Mouse (Mus musculus) thymus, adult 18-20 months (tissue): ENCODE data around the gene Smim4.

Experiments
- DNase-seq, 2 experiments: peaks; one replicate each; pipeline ENCODE4 v3.0.0; 2022; ENCODE audit warnings: mixed read lengths in 2 of 2

The Smim4 gene

DNA sequence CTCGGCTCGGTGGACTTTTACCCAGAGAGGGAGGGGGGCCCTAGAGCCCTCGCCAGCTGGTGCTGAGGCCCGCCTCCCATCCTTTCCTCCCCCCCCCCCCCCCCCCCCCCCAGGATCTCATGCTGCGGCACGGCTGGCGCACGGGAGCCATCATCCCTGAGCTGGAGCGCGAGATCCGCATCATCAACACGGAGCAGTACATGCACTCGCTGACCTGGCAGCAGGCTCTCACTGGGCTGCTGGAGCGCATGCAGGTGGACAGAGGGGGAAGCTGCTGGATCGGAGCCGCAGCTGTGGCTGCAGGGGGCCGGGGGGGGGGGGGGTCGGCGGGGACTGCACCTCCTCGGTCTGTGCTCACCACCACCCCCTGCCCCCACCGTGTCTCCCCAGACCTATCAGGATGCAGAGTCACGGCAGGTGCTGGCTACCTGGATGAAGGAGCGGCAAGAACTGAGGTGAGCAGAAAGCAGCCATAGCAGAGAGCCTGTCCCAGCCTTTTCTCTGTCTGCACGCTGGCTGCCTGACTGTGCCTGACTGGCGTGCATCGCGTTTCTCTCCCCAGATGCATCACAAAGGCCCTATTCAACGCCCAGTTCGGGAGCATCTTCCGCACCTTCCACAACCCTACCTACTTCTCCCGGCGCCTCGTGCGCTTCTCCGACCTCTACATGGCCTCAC, 9.6 kb upstream of the Smim4 start:
- DNase-seq = no peak

DNA sequence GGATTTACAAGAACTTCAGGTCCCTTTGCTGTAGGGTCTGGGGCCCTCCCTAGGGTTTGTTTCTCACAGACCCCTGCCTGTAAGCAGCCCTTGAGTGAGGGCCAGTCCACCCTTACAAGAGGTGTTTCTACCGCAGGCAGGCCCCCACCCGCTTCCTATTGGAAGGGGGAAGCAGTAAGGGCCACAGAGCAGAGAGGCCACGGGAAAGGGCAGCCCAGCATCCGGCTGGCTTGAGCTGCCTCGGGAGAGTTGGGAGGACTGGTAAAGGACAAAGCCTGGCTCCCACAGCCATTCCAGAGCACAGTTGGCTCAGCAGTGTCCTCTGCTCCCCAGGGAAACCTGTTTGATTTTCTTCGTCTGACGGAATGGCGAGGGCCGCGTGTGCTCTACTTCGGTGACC, 9.0 kb upstream of the Smim4 start:
- no peak for DNase-seq

DNA sequence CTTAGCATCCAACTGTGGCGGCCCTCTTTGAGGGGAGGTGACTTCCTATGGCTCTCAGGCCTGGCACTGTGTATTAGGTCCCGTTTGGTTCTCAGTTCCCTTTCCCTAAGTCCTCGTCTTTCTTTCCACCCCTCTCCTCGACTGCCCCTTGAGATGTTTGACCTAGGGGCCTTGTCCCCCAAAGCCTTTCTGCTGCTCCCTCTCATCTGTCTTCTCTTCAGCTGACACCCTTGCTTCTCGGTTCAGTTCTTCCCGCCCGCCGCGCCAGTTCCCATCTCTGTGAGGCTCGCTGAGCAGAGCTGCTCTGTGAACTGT, 8.5 kb upstream of the Smim4 start:
- no peak for DNase-seq

DNA sequence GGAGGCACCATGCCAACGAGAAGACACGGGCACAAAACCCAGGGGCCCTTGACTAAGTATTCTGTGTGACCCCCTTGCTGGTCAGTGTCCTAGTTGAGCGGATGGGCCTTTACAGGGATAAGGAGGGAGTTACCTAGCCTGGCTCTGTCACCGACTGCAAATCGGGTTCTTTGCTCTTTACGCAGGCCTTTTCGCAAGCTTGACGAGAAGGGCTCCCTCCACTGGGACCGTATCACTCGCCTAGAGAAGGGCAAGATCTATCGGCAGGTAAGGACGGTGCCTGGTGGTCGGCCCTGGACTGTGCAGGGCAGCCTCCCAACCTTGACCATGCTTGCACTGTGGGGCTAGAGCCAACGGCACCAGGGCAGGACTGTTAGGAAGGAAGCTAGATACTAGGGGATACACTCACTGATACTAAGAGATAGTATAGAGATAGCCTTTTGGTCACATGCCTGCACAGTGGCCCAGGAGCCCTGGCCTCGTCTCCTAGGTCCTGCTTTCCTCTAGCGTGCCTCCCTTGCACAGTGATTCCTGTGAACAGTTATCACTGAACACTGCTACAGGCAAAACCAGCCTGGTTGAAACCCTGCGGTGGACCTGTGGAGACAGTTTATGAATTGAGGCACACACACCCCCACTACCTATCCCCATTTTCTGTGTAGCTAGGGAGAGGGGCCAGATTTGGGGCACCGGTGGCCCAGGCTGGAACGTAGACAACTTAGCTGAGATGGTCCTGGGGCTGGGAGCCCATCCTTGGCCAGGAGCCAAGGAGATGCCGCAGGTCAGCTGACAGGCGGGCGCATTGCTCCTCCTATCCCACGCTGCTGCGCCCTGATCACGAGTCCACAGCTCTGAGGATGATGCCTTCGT, 7.9 kb upstream of the Smim4 start:
- DNase-seq = peak in 1 of 2 experiments; percentile 1

DNA sequence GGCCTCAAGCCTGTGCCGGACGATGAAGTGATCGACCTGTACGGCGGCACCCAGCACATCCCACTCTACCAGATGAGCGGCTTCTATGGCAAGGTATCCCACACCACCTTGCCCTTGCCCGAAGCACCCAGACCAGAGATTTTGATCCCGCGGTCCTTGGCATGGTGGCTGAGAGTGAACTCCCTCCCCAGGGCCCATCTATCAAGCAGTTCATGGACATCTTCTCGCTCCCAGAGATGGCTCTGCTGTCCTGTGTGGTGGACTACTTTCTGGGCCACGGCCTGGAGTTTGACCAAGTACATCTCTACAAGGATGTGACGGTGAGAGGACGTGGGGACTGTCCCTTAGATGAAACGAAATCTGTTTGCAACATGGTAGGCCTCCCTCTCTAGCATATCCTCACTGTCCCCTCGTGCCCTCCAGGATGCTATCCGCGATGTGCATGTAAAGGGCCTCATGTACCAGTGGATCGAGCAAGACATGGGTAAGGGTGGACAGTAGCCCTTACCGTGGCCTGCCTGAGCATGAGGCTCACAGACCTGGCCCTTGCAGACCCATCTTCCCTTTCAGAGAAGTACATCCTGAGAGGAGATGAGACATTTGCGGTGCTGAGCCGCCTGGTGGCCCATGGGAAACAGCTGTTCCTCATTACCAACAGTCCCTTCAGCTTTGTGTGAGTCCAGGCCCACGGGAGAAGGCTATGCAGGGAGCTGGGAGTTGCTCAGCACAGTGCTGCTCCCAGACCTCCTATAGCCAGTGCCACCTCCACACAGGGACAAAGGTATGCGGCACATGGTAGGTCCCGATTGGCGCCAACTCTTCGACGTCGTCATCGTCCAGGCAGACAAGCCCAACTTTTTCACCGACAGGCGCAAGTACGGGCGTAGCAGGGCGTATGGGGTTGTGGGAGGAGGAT, 7.0 kb upstream of the Smim4 start:
- DNase-seq = no peak

DNA sequence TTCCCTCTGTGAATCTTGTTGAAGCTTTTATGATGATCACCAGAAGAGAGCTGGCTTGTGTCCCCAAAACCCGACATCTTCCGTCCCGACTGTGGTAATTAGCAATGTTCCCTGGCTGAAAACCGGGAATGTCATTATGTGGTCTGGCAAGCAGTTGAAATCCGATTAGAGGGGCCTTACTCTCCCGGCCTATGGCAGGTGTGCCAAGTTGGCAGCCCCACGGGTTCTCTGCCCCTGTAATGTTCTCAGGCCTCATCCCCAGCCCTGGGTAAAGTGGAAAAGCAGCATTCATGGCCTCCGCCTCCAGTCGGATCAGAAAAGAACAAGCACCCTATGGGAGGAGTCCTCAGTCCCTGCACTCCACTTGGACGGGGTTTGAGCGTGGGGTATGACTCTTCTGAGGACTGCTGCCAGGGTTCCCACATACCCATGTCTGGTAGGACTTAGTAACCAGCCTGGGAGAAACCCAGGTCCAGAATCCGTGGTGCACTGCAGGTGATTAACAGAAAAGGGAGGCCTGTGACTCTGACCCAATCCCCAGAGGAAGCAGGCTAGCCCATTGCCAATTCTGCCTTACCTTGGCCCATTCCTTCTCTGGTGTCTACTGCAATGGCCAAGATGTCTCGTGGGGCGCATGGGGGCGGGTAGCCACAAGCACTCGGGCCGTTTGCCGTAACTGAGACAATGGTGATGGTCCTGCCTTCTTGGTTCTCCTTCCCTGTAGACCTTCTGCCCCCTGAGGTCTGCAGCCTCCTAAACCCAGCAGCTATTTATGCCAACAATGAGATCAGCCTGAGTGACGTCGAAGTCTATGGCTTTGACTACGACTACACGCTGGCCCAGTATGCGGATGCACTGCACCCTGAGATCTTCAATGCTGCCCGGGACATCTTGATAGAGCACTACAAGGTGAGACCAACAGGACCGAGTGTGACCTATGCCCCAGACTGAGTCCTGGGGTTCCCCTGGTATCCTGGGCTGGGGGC, 5.6 kb upstream of the Smim4 start:
- peak in 1 of 2 experiments; percentile 1 for DNase-seq

DNA sequence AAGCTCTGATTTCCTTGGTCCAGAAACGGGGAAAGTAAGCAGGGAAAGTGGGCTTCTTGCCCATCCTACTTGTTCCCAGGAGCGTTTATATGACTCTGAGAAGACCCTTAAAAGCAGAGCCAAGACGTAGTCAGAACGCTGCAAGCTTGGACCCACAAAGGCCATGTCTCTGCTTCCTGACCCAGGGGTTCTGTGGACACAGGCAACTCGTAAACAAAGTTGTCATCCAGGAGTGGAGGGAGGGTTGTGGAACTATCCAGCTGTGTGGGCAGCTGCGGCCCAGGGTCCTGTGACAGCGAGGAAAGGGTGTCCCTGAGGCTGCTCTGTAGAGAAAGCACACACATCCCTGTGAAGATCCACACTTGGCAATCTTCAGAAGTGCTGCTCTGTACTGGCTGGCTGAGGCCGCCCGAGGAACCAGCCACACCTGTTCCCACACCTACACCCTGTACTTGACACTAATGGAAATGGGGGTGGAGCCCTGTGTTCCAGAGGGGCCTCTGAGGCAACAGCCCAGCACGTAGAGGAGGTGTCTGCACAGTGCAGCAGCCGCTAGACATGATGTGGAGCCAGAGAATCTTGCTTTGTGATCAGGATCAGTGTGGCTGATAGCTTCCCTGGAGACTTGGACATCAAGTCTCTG, 4.4 kb upstream of the Smim4 start:
- peak; percentile 1 to 3 for DNase-seq

DNA sequence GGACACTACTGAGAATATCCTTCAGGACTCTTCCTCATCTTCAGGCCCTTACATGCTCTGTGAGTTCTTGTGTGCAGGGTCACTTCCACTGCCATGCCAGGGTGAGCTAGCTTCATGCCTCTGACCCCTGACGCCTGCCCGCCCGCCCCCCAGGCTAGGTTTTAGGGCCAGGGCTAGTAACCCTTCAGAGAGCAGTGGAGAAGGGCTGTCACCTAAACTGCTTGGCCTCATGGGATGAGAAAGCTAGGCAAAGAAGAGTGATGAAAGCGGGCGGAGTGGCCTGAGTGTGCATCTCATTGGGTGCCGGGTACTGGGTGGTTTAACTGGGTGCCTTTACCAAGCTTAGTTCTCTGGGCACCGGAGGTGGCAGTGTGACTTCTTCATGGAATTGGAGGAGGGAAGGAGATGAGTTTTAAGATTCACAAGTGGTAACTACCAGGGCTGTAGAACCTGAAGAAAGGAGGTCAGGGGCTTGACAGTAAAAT, 3.8 kb upstream of the Smim4 start:
- peak in 1 of 2 experiments; percentile 3 for DNase-seq

DNA sequence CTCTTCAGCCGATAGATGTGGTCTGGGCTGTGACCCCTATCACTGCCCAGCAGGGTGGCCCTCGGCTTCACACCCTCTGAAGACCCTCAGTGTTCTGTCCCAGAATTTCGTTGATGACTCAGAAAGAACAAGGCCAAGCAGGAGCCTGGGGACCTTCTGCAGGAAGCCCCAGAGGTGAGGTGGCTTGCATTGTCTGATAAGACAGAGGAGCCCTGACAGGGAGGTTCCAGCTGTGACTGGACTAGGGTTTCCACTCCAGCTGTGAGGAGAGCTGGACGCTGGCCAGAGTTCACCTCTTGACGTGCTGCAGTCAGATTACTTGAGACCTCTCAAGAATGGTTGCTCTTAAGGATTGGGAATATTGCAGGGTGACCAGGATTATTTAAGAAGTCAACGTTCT, 3.3 kb upstream of the Smim4 start:
- DNase-seq = peak in 1 of 2 experiments; percentile 1

DNA sequence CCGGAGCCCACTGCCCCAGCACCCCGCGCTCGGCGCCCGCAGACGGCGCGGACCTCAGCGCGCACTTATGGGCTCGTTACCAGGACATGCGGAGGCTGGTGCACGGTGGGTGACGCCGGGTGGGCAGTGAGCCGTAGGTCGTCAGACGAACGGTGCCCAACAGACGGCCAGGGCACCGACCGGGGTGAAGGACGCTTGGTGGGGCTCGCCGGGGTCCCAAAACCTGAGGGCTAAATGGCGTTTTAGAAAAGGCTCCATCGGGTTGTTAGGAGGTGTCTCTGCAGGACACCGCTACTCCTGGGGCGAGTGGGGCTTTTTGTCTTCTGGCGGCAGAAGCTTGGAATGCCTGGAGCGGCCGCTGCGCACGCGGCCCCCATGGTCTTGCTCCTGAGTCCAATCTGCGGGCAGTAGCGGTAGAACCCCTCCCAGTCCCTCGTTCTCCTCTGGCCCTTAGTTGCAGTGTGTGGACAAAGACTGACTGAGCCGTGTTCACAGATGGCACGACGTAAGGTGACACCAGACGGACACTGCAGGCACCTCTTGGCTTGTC, 2.6 kb upstream of the Smim4 start:
- DNase-seq = no peak

DNA sequence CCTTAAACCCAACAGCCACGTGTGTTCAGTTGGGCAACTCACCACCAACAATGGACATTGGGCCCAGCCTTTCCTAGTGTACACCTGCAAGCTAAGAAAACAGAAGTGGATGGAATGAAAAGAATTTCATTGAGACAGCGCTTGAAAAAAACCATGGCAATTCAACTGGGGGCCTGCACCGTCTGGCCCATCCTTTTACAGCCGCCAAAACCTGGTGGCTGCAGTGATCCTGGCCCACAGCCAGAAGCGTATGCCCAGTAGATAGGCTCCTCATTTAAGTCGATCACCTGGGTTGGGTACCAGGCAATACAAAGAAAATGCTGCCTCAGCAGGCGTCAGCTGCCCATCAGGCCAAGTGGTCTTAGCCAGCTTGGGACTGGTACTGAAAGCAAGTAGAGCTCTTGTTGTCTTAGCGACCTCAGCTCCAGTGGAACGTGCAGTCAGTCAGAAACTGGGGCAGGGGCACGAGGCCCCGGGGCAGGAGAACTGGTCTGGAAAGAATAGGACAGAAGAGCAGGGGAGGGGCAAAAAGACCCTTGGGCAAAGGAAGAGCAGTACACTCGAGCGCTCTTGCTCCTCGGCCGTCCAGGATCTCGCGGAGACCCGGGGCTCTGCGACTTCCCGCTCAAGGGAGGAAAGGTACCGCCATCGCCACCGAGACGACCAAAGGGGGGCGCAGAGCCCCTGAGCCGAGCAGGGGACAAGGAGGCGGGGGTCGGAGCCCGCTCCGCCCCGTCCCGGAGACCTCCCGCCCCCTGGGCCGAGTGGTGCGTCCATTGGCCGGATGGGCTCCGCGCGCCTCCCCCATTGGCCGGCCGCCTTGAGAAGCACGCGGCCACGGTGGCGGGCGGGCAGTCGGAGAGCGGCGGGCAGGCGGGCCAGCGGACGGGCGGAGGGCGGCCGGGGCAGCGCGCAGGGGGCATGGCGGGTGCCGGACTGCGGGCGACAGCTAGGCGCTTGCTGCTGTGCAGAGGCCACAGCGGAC, 1.8 kb upstream of the Smim4 start, which contains the start of gene Nt5dc2:
TSS of gene Nt5dc2 (plus strand) at position 818 of the 985 bp plus-strand sequence.
- peak; percentile 81 to 84 for DNase-seq

DNA sequence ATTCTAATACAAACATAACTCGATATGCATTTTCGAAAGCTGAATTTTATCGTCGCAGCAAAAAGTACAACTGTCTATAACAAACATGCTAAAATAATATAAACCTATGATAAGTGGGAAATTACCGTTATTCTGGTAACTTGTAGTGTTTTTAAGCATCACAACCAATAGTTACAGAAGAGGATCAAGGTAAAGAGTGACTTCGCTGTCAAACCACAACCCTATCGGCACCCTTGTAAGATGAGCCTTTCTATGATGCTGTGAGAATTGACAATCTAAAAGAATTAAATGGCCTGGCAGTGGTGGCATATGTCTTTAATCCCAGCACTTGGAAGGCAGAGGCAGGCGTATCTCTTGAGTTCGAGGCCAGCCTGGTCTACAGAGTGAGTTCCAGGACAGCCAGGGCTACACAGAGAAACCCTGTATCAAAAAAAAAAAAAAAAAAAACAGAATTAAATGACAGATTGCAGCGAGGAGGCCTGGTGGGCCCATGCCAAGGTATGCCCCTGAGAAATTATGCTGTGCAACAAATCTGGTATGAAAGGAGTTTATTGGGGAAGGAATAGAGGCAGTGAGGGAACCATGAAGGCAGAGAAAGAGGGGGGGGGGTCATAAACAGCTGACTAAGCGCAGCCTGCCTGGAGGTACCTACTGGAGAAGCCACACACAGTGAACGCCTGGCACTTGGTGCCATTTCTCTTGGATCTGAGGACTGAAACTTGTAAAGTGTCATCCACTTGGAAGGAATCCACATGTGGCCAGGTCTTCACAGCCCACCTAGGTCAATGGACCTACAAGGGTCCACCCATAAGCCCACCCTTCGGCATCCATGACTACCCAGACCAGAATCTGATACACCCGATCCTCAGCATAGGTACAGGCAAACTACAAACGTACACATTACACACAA, 825 bp upstream of the Smim4 start:
- DNase-seq = peak in 1 of 2 experiments; percentile 3

DNA sequence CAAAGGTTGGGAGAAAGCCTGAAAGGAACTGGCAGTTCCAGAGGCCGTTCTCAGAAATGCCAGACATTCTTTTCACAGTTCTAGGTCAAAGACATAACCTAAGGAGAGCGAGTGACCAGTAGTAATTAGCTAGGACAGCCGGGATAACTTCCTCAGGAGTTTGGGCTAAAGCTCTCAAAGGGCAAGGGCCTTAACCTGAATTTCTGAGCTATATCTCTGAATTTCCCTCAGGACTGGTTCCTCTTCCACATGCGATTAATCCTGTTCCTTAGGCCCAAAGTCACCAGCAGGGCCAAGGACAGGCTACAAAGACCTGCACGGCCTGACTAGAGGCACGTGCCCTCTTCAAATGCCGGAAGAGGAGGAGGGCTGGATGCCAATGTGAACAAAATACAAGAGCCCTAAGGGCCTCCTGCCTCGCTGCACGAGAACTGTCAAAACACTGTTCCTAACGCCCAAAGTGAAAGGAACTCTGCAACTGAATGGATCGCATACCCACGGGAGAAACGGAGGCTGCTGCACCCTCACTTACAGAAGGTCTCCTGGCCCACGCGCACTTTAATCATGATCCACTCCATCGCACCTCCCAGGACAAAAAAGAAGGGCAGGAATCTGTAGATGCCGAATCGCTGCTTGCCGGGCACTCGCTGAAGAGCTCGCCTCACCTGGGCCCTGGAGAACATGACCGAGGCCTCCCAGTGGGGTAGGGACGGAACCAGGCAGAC, 493 bp downstream of the Smim4 start:
- DNase-seq = peak; percentile 30 to 56

DNA sequence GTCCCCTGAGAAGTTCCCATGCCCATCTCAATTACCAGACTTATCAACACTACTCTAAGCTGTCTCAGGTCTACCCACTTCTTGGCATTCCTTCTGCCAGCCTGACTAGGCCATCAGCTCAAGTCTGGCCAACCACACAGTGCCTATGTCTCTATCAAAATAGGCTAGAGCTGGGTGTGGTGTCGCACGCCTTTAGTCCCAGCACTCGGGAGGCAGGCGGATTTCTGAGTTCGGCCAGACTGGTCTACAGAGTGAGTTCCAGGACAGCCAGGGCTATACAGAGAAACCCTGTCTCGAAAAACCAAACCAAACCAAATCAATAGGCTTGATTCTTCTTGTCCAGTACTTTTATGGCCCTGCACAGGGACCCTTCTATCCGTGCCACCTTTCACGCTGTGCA, 1.9 kb downstream of the Smim4 start:
- DNase-seq = no peak

DNA sequence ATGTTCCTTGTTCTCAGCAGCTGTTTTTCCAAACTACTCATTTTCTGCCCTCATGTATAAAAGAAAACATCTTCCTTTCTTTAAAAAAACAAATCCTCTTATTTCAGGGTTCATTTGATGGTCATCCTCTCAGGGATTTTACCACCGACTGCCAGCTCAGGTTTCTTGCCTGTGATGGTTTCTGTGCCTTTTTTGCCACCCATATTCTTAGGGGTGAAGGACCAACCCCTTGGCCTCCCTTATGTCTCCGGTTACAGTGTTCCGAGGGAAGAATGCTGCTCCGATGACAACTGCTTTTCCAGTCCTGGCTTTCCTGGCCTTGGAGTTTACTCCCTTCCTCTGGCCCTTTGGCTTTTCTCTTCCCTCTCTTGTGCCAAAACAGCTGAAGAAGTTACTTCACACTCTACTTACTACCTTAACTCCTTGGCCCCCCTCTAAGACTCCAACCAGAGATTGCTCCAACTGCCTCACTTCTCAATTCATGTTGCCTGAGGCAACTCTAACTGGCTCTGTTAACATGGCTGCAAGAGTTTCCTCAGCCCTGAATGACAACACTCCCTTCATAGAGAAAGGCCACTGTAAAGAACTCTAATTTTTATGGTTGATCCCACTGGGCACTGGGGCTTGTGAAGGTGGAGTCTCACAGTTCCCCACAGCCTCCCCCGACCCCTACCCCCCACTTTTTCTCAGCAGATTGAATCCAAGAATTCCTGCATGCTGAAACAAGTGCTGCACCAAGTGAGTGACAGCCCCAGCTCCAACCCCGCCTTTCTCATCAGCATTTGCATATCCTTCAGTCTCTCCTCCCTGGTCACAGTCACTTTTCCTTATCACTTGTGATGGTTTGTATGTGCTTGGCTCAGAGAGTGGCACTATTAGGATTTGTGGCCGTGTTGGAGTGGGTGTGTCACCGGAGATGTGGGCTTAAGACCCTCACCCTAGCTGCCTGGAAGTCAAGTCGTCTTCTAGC, 3.4 kb downstream of the Smim4 start:
- no peak for DNase-seq

DNA sequence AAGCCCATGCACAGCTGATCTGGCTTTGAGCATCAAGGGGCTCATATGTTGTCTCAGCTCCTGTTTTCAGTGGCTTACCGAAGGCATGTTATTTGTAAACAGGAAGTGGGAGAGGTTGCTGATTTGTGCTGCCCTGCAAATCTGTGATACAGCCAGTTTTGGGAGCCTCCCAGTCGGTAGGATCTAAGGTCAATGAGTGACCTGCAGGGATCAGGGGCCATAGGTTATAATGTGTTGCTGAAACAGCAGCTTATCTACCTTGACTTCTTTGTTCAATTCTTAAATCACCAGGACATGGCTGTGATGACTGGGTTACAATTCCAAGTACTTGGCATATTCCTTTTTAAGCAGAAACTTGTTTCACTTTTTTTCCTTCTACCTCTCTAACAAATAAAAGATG, 13.2 kb downstream of the Smim4 start:
- DNase-seq = no peak

DNA sequence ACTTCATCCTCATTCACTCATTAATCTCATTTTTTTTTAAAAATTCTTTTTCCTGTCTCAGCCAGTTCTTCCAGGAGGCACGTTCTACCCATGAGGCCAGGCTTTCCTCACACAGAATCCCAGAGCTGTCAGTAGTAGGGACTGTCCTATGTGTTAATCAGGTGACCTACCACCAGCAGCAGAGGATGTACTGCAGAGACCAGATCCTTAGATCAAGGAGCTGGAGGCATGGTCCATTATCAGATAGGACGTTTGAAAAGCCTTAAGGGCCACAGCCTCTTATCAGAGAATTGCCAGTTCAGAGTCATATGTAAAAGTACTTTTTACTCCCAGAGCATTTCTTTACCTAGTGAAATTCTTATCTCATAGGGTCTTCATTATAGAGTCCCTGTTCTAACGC, 14.7 kb downstream of the Smim4 start:
- DNase-seq = no peak
